Mouse (Mus musculus): Measurements from ENCODE around the gene Frmd4a. TPM values are rescaled to one million over a fixed set of nuclear protein-coding genes. Genes with fewer than 3 reads are reported as not detected.

Gene Frmd4a
- total and polyA plus RNA-seq, 2 experiments from 2014 or later: 11.9 to 44.1 TPM

GRCm38 (mm10) chr2:4154036-4154653 is 136.6 kb downstream of the Frmd4a start:
- TF ChIP-seq CTCF (IDR thresholded peaks at IDR 0.05; ENCODE audit: low read depth) (no peak), EP300 (IDR thresholded peaks at IDR 0.05; ENCODE audit: low read depth) (no peak)
- WGBS: 75% methylated on average over 5 of the region's 5 CpGs
- H3K36me3 ChIP-seq (replicated peaks; ENCODE audit: control insufficient read depth, insufficient read depth, low read length): no peaks in the 10 kb centered on the region
- DNase-seq (ENCODE audit: low spot score) (no peak), ATAC-seq (ENCODE audit: insufficient read depth, low read depth) (no peak)
- H3K27me3 ChIP-seq (ENCODE audit: control insufficient read depth, insufficient read depth, low read length): no peaks in the 10 kb centered on the region
- peaks cover 3% of the 10 kb centered on the region; the same call in 1 of the 2 replicates for H3K4me1 ChIP-seq (ENCODE audit: control insufficient read depth, insufficient read depth)
- no peak overlapping the region for H3K4me3 ChIP-seq (ENCODE audit: low read depth, low read length)
- no peak overlapping the region for H3K4me2 ChIP-seq (ENCODE audit: low read depth, low read length)
- H3K9me3 ChIP-seq (replicated peaks; ENCODE audit: control insufficient read depth, low read length): no peaks in the 10 kb centered on the region
- no peak overlapping the region for H3K9ac ChIP-seq (replicated peaks; ENCODE audit: low read depth, low read length)
- H3K27ac ChIP-seq (ENCODE audit: low read depth): no peak overlapping the region

GRCm38 (mm10) chr2:4154654-4155047 is 137.1 kb downstream of the Frmd4a start:
- Histone ChIP-seq H3K4me1 (ENCODE audit: control insufficient read depth, insufficient read depth) (peaks cover 6% of the 10 kb centered on the region; the same call in 1 of the 2 replicates), H3K9ac (replicated peaks; ENCODE audit: low read depth, low read length) (no peak overlapping the region), H3K4me3 (ENCODE audit: low read depth, low read length) (no peak overlapping the region), H3K36me3 (replicated peaks; ENCODE audit: control insufficient read depth, insufficient read depth, low read length) (no peaks in the 10 kb centered on the region), H3K27me3 (ENCODE audit: control insufficient read depth, insufficient read depth, low read length) (no peaks in the 10 kb centered on the region), H3K4me2 (ENCODE audit: low read depth, low read length) (no peak overlapping the region), H3K9me3 (replicated peaks; ENCODE audit: control insufficient read depth, low read length) (no peaks in the 10 kb centered on the region), H3K27ac (ENCODE audit: low read depth) (no peak overlapping the region)
- WGBS: 94% methylated on average over 4 of the region's 4 CpGs
- ATAC-seq (ENCODE audit: insufficient read depth, low read depth): no peak
- DNase-seq (ENCODE audit: low spot score): no peak
- TF ChIP-seq EP300 (IDR thresholded peaks at IDR 0.05; ENCODE audit: low read depth) (no peak), CTCF (IDR thresholded peaks at IDR 0.05; ENCODE audit: low read depth) (no peak)

- TF ChIP-seq CTCF (IDR thresholded peaks at IDR 0.05; ENCODE audit: low read depth) (no peak), EP300 (IDR thresholded peaks at IDR 0.05; ENCODE audit: low read depth) (no peak)
- no peak overlapping the region for H3K4me3 ChIP-seq (ENCODE audit: low read depth, low read length)
- no peaks in the 10 kb centered on the region for H3K9me3 ChIP-seq (replicated peaks; ENCODE audit: control insufficient read depth, low read length)
- no peak for DNase-seq (ENCODE audit: low spot score)
- H3K36me3 ChIP-seq (replicated peaks; ENCODE audit: control insufficient read depth, insufficient read depth, low read length): no peaks in the 10 kb centered on the region
- H3K4me1 ChIP-seq (ENCODE audit: control insufficient read depth, insufficient read depth): peaks cover 6% of the 10 kb centered on the region; the same call in 1 of the 2 replicates
- H3K9ac ChIP-seq (replicated peaks; ENCODE audit: low read depth, low read length): no peak overlapping the region
- ATAC-seq (ENCODE audit: insufficient read depth, low read depth): no peak
- no peak overlapping the region for H3K4me2 ChIP-seq (ENCODE audit: low read depth, low read length)
- H3K27me3 ChIP-seq (ENCODE audit: control insufficient read depth, insufficient read depth, low read length): no peaks in the 10 kb centered on the region
- no peak overlapping the region for H3K27ac ChIP-seq (ENCODE audit: low read depth)
Measured at GRCm38 (mm10) chr2:4155406-4155805, 137.9 kb downstream of the Frmd4a start.

GRCm38 (mm10) chr2:4156511-4156910 is 139.0 kb downstream of the Frmd4a start:
- Histone ChIP-seq H3K27ac (ENCODE audit: low read depth) (no peak overlapping the region), H3K36me3 (replicated peaks; ENCODE audit: control insufficient read depth, insufficient read depth, low read length) (no peaks in the 10 kb centered on the region), H3K4me2 (ENCODE audit: low read depth, low read length) (no peak overlapping the region), H3K4me1 (ENCODE audit: control insufficient read depth, insufficient read depth) (peaks cover 6% of the 10 kb centered on the region; the same call in 1 of the 2 replicates), H3K4me3 (ENCODE audit: low read depth, low read length) (no peak overlapping the region), H3K9me3 (replicated peaks; ENCODE audit: control insufficient read depth, low read length) (no peaks in the 10 kb centered on the region), H3K27me3 (ENCODE audit: control insufficient read depth, insufficient read depth, low read length) (no peaks in the 10 kb centered on the region), H3K9ac (replicated peaks; ENCODE audit: low read depth, low read length) (no peak overlapping the region)
- ATAC-seq (ENCODE audit: insufficient read depth, low read depth): no peak
- no peak for DNase-seq (ENCODE audit: low spot score)
- TF ChIP-seq EP300 (IDR thresholded peaks at IDR 0.05; ENCODE audit: low read depth) (no peak), CTCF (IDR thresholded peaks at IDR 0.05; ENCODE audit: low read depth) (no peak)

GRCm38 (mm10) chr2:4157396-4157795 is 139.9 kb downstream of the Frmd4a start:
- Histone ChIP-seq H3K9ac (replicated peaks; ENCODE audit: low read depth, low read length) (no peak overlapping the region), H3K4me1 (ENCODE audit: control insufficient read depth, insufficient read depth) (peaks cover 6% of the 10 kb centered on the region; the same call in 1 of the 2 replicates), H3K4me2 (ENCODE audit: low read depth, low read length) (no peak overlapping the region), H3K27me3 (ENCODE audit: control insufficient read depth, insufficient read depth, low read length) (no peaks in the 10 kb centered on the region), H3K4me3 (ENCODE audit: low read depth, low read length) (no peak overlapping the region), H3K9me3 (replicated peaks; ENCODE audit: control insufficient read depth, low read length) (no peaks in the 10 kb centered on the region), H3K27ac (ENCODE audit: low read depth) (no peak overlapping the region), H3K36me3 (replicated peaks; ENCODE audit: control insufficient read depth, insufficient read depth, low read length) (no peaks in the 10 kb centered on the region)
- DNase-seq (ENCODE audit: low spot score) (no peak), ATAC-seq (ENCODE audit: insufficient read depth, low read depth) (no peak)
- TF ChIP-seq EP300 (IDR thresholded peaks at IDR 0.05; ENCODE audit: low read depth) (no peak), CTCF (IDR thresholded peaks at IDR 0.05; ENCODE audit: low read depth) (no peak)
- 80% methylated on average over 4 of the region's 4 CpGs for WGBS

Data from heart, postnatal 0 days (tissue).